Mouse (Mus musculus) megakaryocyte, embryonic 14.5 days (primary cell): ENCODE measurements around the gene Hmcn1.

Experiments
- FLI1 ChIP-seq: IDR thresholded peaks from 2 replicates; pipeline ENCODE4 v1.6.1; 2012; ENCODE audit warnings: low read length, inconsistent platforms, mixed read lengths
- GATA1 ChIP-seq: IDR thresholded peaks from 3 replicates; pipeline ENCODE4 v1.6.1; 2012; ENCODE audit warnings: mixed read lengths, low read length, inconsistent platforms, borderline replicate concordance

DNA sequence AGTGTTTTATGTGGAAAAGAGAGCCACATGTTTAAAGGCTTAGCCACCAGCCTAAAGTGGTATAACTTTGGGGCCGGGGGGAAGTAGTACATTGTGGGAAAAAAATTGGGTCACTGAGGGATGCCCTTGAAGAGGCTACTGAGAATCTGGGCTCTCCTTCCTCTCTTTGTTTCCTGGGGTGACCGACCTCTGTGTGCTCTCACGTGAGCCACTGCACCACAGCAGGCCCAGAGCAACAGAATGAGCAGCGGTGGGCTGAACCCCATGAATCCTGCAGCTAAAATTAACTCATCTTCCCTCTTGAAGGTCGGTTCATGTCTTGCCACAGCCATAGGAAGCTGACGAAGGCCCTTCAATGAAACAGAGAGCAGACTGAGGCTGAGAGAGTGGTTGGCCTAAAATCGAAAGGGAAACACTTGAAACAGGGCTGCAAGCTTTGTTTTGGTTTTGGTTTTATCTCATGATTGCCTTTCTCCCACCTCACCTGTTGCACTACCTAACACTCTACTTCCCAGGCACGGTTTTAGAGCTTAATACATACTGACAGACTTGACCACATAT, 8.7 kb upstream of the Hmcn1 start:
- TF ChIP-seq GATA1 (no peak), FLI1 (no peak)
